Mouse (Mus musculus) E14TG2a.4 (cell line): Measurements from ENCODE around the gene Nfat5.

Source experiments
- CTCF ChIP-seq: conservative IDR thresholded peaks from 2 replicates; pipeline ENCODE4 v1.5.1; 2014; ENCODE audit warnings: low read length
- NANOG ChIP-seq: IDR thresholded peaks from 2 replicates; pipeline ENCODE4 v1.6.1; 2014; ENCODE audit warnings: borderline replicate concordance, low read length, mixed read lengths

DNA sequence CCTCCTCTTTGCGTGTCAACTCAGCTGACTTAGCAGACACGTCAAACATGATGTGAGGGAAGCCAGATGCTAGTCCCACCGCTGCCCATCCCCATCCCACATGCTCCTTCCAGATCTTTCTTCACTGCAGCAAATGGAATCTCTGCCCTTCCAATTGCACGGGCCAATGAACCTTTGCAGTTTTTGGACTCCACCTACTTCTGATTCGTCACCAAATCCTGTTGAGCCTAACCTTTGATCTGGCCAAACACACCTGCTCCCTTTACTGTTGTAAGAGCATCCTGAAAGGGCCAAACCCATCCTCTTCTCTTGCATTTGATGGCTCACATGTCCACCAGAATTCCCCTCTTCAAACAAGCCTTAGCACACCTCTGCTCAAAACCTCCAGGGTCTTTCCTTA is 91.4 kb downstream of the Nfat5 start:
- no peak for TF ChIP-seq CTCF
- no peak for TF ChIP-seq NANOG
